Mouse (Mus musculus) heart, postnatal 0 days (tissue): ENCODE measurements around the gene Ptgdr.

ENCODE experiments used
- CTCF ChIP-seq: IDR thresholded peaks from 2 replicates; pipeline ENCODE4 v1.5.1; 2016; ENCODE audit warnings: antibody characterized with exemption, control low read depth, low read depth
- EP300 ChIP-seq: IDR thresholded peaks from 2 replicates; pipeline ENCODE4 v1.6.1; 2016; ENCODE audit warnings: antibody characterized with exemption, low read depth

DNA sequence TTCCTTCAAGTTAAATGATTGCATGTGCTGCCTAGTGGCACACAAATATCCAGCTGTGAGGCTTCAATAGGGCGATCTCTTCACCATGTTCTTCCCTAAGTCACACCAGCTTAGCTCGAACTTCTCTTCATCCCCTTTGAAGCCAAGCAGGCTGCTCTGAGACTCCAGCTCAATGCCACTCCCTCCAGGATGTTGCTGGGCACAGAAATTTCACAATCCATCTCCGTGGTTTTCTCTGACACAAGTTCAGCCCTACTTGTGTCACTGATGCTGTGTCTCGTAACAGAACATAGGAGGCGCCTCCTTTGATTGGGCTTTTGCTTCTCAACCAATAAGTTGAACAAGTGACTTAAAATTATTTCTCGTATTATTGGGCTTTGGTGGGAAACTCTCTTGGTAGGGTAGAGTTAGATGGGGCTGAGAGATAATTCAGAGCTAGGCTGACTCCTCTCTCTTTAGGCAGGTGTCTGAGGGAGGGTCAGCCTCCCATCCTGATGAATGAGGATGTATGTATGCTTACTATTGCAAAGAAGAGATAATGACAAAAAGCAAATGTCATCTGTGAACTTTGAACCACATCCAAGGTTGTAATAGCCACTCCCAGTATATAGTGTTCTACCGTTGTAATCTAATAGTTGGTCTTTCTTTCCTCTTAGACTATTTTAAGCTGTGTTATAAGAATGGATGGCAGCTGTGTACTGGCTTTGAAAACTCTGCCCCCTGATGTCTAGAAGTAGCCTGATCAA is 32.4 kb upstream of the Ptgdr start:
- TF ChIP-seq EP300 (no peak), CTCF (no peak)
